ENCODE assay signal across 9 mouse cellular contexts in the genomic region with DNA sequence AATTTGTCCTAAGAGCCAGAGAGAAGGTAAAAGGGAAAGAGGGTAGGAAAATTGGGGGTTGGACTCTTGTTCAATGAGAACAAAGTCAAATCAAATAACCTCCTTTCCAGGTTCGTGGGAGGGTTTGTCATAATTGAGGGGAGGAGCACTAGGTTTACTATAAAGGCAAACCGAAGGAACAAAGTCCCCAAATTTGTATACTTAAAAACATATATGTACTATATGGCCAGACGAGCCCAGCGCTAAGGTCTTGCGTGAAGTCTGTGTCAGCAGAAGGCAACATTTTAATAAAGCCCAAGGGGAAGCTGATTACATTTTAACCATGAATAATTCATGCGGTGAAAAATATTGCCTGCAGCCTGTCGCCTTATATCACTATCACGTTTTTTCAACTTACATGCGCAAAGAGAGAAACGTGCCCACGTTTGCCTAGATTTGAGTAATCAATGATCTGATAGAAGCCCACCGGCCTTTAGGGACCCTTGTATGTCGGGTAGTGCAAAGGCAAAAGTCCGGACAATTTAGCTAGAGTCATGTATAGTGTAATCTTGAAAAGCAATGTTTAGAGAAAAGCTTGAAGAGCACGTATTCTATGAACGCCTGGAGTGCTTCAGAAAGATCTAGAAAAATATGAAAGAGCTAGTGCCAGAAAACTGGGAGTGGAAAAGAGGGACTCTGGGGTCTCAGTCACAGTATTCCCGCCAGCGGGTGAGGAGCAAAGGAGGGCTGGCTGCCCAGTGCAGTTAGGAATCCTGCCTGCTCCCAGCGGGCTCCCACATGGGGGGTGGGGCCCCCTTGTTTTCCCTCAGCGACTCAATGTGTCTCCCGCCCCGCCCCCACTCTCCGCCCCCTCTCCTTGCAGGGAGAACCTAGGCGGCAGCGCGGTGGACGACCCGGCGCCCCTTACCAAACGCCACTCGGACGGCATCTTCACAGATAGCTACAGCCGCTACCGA. TPM values are rescaled to one million over a fixed set of nuclear protein-coding genes. Genes with fewer than 3 reads are reported as not detected.
DNase-seq lines count a peak whose midpoint lies in the region; ATAC-seq lines count a peak whose summit lies in the region.
"Had no signal": no experiment of that assay in that cellular context is flagged by ENCODE, and none has a peak within 500 bp of the region (broad histone marks: within the 10 kb centered on the region; RNA-seq: fewer than 3 reads in every experiment).

No protein-coding gene starts in this region.

- no peak overlapping the region for H3K27ac ChIP-seq in lung, embryonic 16.5 days (ENCODE audit: low read length)
- no peak overlapping the region for H3K27ac ChIP-seq in limb, embryonic 15.5 days
- H3K27ac ChIP-seq in stomach, embryonic 15.5 days: no peak overlapping the region
- H3K27ac ChIP-seq: liver, embryonic 13.5 days had no signal

- H3K9me3 ChIP-seq in lung, embryonic 16.5 days (ENCODE audit: control insufficient read depth, low read length): no peaks in the 10 kb centered on the region
- no peaks in the 10 kb centered on the region for H3K9me3 ChIP-seq in limb, embryonic 15.5 days
- no peaks in the 10 kb centered on the region for H3K9me3 ChIP-seq in stomach, embryonic 15.5 days
- H3K9me3 ChIP-seq: liver, embryonic 13.5 days had no signal

- peak; percentile 66 to 74 for DNase-seq in cerebellum, postnatal 10 days
- DNase-seq in cerebellum, adult 11-12 months: no peak
- DNase-seq in lung, postnatal 36 days: no peak
- no peak for DNase-seq in Muller cell, postnatal 12 days (ENCODE audit: inconsistent ontology term)
- no peak for DNase-seq in adrenal gland, adult 2 months
- DNase-seq: liver, embryonic 13.5 days had no signal

- no peaks in the 10 kb centered on the region; the same call in 1 of the 2 replicates for H3K4me1 ChIP-seq in lung, embryonic 16.5 days (replicated peaks; ENCODE audit: control insufficient read depth, insufficient read depth, low read length)
- peaks cover 31% of the 10 kb centered on the region for H3K4me1 ChIP-seq in limb, embryonic 15.5 days
- peaks cover 17% of the 10 kb centered on the region; the same call in 1 of the 2 replicates for H3K4me1 ChIP-seq in stomach, embryonic 15.5 days
- H3K4me1 ChIP-seq: liver, embryonic 13.5 days had no signal

- no peak overlapping the region for H3K9ac ChIP-seq in lung, embryonic 16.5 days (ENCODE audit: low read length)
- no peak overlapping the region for H3K9ac ChIP-seq in limb, embryonic 15.5 days
- H3K9ac ChIP-seq in stomach, embryonic 15.5 days: no peak overlapping the region
- H3K9ac ChIP-seq: liver, embryonic 13.5 days had no signal

- H3K27me3 ChIP-seq in lung, embryonic 16.5 days (ENCODE audit: control insufficient read depth, insufficient read depth, low read depth, low read length): peaks cover 60% of the 10 kb centered on the region
- H3K27me3 ChIP-seq in limb, embryonic 15.5 days: peaks cover 66% of the 10 kb centered on the region
- H3K27me3 ChIP-seq in stomach, embryonic 15.5 days (replicated peaks): peaks cover 62% of the 10 kb centered on the region

- H3K36me3 ChIP-seq in lung, embryonic 16.5 days (ENCODE audit: control insufficient read depth, insufficient read depth, low read length): no peaks in the 10 kb centered on the region
- no peaks in the 10 kb centered on the region for H3K36me3 ChIP-seq in limb, embryonic 15.5 days
- H3K36me3 ChIP-seq in stomach, embryonic 15.5 days: no peaks in the 10 kb centered on the region
- H3K36me3 ChIP-seq: liver, embryonic 13.5 days had no signal

- ATAC-seq in lung, embryonic 16.5 days (ENCODE audit: low read depth): no peak
- ATAC-seq in limb, embryonic 15.5 days (ENCODE audit: insufficient number of reproducible peaks, low FRiP score, low TSS enrichment, low read depth): no peak
- ATAC-seq in stomach, embryonic 15.5 days (ENCODE audit: insufficient read depth, low FRiP score, low read depth): no peak

- H3K4me2 ChIP-seq in lung, embryonic 16.5 days (ENCODE audit: low read depth, low read length): peak overlapping the region; percentile 56
- peak overlapping the region; percentile 66 for H3K4me2 ChIP-seq in limb, embryonic 15.5 days
- H3K4me2 ChIP-seq in stomach, embryonic 15.5 days: peak overlapping the region; percentile 53
- H3K4me2 ChIP-seq: liver, embryonic 13.5 days had no signal

- peak overlapping the region; percentile 29 for H3K4me3 ChIP-seq in lung, embryonic 16.5 days (ENCODE audit: low read length)
- peak overlapping the region; percentile 38 for H3K4me3 ChIP-seq in limb, embryonic 15.5 days
- peak overlapping the region; percentile 31 for H3K4me3 ChIP-seq in stomach, embryonic 15.5 days (replicated peaks)
- H3K4me3 ChIP-seq: liver, embryonic 13.5 days had no signal

- 1% methylated on average over 34 of the region's 34 CpGs for WGBS in lung, embryonic 16.5 days
- 1% methylated on average over 34 of the region's 34 CpGs for WGBS in limb, embryonic 15.5 days
- WGBS in stomach, embryonic 15.5 days: under 1% methylated on average over 34 of the region's 34 CpGs

RNA-seq across cellular contexts. Expression of gene Adcyap1, which starts 4.5 kb away (rescaled TPM):
- polyA plus RNA-seq in lung, embryonic 16.5 days (2015; fragmentation: Nextera tagmentation; extraction: Ambion mirVana): 0.06 and 0.24 TPM in 2 replicates
- 1.4 and 1.5 TPM in 2 replicates for polyA plus RNA-seq in limb, embryonic 15.5 days (2015; fragmentation: Nextera tagmentation; extraction: Ambion mirVana)
- polyA plus RNA-seq in stomach, embryonic 15.5 days (2015; fragmentation: Nextera tagmentation; extraction: Ambion mirVana): 0.58 and 0.65 TPM in 2 replicates
- under 1 TPM in 1 of 2 experiments, not detected in 1; 0.35 TPM for total RNA-seq in adrenal gland, adult 2 months (2021)
- polyA plus RNA-seq in adrenal gland, adult 2 months (2012; rRNA removed): 0.04 and 0.70 TPM in 2 replicates

Comparison
In these comparisons a context has a peak if more than half of its experiments do, and no peak if none do; other contexts are left out.
1. DNase-seq: peak in cerebellum, postnatal 10 days (2 of 2); none in cerebellum, adult 11-12 months (single experiment), lung, postnatal 36 days (single experiment), Muller cell, postnatal 12 days (single experiment) and adrenal gland, adult 2 months (single experiment).
2. Peak in every context shown above with its lines, with median percentiles within 50 percentile points of each other: H3K4me2 ChIP-seq and H3K4me3 ChIP-seq.